Mouse (Mus musculus): ENCODE data around the gene Cdk2ap1.
"Not testable (repeated sequence)": the region's sequence is repeated elsewhere in the genome, so short reads cannot be mapped to it uniquely, and the experiment has no call there.

The Cdk2ap1 gene

DNA sequence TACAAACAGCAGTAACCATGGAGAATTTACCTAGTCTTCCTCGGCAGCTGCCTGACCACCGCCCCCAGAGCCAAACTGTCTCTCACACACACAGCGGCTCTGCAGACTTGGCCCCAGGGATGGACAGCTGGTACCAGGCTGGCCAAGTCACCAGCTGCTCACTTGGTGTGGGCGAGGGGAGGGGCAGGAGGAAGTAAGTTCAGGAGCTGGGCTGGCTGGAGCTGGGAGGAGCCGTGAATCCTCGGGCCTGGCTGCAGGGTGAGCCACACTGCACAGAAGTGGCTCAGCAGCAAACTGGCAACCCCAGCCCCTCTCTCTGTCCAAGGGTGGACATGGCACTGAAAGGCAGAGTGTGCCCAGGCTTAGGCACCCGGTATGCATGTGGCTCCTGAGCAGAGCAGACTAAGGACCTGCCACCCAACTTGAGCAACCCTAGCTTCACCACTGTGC, 11.7 kb downstream of the Cdk2ap1 start:
- peak; percentile 98 for DNase-seq

DNA sequence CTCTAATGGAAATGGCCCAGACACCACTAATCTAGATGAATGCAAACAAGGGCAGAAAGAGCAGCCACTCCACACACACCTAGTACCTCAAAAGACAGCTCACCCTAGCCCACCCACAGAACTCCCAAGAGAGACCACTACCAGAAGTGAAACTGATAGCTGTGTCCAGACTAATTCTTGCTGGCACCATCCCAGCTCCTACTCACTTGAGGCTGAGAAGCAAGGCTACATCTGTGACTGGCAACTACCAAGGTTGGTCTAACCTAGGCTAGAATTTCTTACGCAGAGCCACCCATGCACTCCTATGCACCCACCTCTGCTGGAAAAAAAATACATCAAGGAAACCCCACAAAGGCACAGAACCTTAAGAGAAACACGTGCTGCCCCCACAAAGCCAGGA, 12.5 kb downstream of the Cdk2ap1 start:
- DNase-seq: no peak

DNA sequence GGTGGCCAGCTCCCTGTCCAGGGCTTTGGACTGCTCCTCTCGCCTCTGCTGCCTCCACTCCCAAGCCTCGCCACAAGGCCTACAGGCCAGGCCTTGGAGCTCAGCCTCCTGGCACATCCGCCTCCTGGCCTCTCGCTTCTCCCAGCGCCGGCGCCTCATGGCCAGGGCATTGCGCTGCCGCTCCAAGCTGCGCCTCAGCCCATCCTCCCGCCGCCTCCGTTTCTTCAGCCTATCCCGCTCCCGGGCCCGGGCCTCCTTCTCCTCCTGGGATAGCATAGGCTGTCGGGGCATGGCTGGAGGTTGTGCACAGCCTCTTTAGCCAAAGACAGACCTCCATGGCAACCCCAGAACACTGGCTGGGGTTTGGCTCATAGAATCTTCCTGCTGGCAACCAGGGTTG, 13.7 kb downstream of the Cdk2ap1 start:
- DNase-seq: peak; percentile 94

DNA sequence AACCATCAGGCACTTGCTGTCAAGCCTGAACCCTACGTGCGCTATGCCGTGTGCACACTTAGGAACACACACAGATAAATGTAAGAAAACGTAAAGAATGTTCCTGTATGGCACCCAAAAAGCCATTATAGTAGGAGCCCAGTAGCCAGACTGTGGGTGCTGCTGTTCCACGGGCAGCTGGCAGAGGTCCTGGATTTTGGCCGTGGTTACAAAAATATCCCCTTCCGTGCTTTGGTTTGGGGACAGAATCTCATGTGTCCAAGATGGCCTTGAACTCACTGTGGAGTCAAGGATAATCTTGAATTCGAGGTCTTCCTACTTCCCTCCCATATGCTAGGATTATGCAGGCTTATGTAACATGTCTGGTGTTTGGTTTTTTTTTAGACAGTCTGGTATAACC, 20.0 kb downstream of the Cdk2ap1 start:
- no peak for DNase-seq

DNA sequence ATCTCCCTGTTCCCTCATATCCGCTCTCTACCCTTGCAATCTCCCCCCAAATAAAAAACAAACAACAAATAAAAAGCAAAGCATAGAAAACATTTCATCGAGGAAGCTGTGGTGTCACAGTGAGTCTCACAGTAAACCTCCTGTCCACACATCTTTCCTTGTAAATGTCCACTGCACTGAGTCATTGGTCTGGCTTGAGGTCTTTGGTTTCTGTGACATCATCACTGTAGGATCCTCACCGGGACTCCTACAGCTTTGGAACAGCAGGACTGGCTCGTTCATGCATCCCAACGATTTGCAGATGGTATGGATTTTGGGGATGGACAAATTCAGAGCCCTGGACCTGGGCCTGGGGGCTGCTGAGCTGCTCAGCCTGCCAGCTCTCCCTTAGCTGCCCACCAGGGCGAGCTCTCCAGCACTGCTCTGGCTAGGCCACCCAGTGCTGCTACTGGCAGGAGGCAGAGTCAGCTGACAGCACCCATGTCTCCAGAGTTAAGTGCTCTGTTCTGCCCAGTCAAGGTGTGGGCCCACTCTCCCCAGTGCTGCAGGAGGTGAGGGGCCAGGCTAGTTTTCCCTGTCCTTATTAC, 21.0 kb downstream of the Cdk2ap1 start:
- DNase-seq: peak; percentile 90

DNA sequence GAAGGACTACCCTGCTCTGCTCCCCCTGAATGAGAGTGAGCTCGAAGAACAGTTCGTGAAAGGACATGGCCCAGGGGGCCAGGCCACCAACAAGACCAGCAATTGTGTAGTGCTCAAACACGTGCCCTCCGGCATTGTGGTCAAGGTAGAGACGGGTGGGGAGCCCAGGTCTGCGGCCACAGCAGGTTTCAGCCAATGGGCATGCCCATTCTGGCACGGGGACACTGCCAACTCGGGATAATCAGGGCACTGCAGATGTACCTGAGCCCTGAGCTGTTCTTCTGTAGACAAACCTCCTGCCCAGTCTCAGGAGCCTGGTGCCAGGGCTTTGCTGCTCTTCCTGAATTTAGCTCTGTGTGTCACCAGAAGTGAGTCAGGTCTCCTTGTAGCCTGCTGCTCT, 24.1 kb downstream of the Cdk2ap1 start:
- peak; percentile 88 for DNase-seq

DNA sequence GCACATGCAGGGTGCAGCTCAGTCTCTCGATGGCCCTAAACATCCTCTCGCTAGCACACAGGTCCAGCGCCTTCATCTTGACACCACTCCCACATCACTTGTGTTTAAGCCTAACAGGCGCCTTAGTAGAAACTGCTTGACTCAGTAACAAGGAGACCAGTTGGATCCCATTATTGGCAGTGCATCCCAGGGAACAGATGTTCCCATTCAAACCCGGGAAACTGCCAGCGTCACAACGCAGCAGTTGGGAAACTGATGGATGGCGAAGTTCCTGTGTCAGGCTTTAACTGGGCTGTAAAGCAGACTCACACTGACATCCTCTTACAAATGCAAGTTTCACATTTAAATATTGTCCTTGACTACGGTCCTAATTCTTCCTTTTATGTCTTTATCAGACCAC, 25.0 kb downstream of the Cdk2ap1 start:
- peak; percentile 88 for DNase-seq

DNA sequence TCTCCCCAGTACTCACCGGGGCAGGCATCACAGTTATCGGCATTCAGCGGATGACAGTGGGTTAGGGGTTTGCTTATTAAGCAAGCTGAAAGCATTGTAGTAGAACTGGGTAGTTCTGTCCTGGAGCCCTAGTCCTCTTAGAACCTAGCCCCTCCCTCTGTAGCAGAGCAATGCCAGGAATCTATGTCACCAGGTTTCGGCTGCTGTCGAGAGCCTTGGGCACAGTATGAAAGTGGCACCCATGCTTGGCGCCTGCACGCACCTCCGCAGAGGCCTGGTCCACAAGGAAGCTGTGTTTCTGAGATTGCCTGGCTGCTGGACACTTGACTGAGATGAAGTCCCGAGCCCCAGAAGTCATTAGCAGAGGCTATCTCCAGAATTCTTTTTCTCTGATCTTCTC, 25.8 kb downstream of the Cdk2ap1 start:
- DNase-seq: no peak

DNA sequence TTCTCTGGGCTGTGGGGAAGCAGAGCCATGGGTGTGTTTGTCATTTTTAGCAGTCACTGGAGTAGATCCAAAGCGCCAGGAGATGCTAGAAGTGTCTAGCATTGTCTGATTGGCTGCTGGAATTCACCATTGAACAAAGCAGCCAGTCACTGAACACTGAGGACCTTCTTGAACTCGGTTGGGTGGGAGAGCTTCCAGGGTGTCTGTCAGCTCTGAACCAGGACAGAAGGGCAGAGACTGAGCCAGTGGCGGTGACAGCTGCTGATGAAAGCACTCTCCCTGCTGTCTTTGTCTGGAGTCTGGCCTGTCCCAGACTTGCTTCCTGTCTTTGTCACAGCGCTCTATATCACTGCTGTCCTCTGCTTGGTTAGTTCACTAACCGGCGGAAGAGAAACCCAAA, 28.5 kb downstream of the Cdk2ap1 start:
- peak; percentile 98 for DNase-seq

DNA sequence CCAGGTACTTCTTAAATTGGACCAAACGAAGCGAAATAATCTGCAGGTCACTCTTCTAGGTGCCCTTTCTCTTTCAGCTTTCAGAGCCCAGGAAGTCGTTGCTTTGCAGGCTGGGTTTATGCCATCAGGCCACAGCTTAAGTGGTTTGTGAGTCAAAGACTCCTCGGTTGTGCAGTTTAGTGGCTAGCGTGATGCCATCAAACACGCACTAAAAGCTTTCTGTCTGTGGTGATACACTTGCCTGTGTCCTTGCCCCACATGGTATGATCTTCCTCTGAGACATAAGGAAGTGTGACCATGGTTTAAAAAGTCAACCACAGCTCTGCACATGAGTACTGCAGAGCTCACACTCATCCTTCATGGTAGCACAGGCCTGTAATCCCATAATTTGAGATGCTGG, 32.8 kb downstream of the Cdk2ap1 start:
- DNase-seq: no peak

DNA sequence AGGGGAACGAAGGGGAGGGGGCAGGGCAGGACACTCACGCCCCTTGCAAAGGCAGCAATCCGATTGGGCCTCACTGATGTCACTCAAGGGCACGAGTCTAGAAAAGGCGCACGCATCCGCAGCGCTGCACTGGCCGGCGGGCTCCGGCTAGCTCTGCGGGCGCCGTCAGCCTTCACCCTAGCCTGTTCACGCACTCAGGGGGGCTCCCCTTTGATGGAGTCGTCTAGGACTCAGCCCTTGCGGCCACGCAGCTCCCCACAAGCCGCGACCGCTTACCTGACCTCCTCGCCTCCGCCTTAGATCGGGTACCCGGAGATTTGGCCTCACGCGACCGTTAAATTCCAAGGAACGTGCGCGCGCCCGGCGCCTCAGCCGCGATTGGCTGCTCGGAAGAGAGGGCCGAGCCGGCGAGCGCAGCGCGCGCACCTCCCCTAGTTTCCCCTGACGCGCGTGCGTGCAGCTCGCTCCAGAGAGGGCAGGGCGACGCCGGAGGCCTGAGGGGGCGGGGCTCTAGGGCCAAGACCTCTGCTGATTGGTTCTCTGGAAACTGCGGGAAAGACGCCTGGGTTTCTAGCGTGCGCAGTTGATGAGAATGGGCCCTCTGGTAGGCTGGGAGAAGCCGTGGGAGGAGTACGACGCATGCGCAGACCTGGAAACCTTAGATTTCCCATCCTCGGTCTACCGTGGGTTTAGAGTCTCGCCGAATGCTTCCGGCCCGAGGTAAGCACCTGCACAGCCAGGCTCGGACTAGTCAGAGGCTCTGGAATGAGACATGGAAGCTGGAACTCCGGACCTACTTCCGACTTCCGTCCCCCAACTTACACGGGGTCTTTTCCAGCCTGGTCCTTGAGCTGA, 35.1 kb downstream of the Cdk2ap1 start, which contains the start of the genes Mphosph9 and 2810006K23Rik:
Gene Mphosph9, minus strand, starts transcription at position 463 of the 855 bp plus-strand sequence.
Gene 2810006K23Rik, plus strand, starts transcription at position 580 of the 855 bp plus-strand sequence.
- DNase-seq: peak; percentile 100

DNA sequence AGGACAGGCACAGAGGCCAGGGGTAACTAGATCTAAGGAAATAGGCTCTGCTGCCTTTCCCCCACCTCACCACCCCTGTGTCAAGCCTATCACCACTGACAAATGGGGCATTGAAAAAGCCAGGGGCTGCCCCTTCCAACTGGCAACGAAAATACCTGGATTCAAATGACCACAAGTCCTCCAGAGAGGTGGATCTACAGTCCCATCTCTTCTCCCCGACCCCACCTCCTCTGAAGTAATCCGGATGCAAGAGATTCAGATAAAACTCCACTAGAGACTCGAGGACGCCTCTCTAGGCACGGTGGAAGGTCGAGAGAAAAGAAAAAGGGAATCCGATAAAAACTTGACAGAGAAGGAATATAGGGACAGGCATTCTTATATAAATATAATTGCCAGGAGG, 36.1 kb downstream of the Cdk2ap1 start:
- DNase-seq: peak; percentile 92

DNA sequence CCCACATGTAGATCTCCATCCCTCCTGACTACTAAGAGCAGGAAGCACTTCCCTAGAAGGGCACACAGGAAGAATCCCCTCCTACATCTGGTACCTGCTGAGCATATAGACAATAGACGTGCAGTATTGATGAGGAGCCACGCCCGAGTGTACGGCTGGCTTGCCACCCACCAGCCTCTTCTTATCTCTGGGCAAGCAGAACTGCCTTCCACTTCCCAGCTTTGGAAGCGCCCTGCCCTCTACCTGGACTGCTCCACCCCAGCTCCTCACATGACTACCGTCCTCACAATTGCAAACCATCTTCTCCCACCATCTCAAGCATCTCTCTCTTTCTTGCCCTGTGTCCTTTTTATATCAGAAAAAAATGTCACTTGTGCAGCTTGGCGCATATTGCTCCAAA, 45.2 kb downstream of the Cdk2ap1 start:
- DNase-seq: no peak

DNA sequence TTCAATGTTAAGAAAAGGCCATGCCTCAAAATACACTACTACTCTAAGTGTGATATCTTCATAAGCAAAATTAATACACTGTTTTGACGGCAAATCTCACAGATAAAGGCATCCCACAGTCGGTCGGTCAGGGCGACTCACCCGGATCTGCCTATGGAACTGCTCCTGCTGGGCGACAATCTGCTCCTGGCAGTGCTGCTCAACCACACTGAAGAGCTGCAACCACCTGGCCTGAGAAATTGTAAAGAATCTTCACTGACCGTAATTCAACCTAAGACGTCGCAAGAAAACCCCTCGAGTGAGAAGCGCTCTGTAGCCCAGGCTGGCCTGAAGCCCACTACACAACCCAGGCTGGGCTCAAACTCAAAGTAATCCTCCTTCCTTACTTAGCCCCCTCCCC, 46.9 kb downstream of the Cdk2ap1 start:
- no peak for DNase-seq

DNA sequence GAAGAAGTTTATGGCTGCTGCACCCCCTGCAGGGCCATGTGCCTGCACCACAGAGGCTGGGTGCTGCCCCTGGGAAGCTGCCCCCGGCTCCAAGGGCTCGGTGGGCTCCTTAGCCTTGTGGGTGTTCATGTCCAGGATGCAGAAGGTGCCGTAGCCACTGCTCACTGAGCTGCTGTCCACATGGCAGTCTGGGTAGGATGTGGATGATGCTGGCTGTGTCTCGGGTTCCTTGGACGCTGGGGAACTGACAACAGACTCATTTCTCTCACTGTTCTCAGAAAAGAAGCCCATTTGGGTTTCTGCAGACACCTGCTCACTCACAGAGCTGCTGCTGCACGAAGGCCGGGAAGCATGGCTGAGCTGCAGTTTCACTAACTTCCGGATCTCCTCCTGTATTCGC, 47.4 kb downstream of the Cdk2ap1 start:
- no peak for DNase-seq

DNA sequence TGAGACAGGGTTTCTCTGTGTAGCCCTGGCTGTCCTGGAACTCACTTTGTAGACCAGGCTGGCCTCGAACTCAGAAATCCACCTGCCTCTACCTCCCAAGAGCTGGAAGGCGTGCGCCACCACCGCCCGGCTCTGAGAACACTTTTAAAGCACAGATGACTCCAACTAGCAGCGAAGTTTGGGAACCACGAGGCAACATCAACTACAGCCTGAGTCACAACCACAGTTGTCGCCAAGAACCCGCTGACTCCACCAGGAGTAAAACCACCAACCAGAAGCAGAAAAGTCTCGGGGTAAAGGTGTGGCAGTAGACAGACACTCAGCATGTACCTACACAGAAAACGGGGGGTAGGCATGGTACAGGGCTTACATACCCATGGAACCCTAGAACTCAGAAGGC, 52.8 kb downstream of the Cdk2ap1 start:
- no peak for DNase-seq

DNA sequence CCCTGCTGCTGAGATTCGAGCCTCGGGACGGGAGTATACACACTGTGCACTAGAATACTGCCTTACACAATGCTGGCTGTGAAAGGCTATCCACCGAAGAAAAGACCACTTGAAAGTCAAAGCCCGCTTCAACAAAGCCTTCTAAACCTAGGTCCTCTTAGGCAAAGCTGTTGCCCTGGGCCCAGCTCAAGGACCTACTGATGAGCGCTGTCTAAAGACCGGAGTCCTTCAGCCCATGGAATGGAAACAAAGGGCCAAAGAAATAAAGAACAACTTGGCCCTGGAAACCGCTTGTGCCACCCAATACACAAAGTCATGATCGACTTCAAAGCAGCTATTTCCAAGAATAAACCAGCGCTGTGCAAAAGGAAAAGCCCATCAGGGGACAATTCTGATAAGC, 53.7 kb downstream of the Cdk2ap1 start:
- no peak for DNase-seq

DNA sequence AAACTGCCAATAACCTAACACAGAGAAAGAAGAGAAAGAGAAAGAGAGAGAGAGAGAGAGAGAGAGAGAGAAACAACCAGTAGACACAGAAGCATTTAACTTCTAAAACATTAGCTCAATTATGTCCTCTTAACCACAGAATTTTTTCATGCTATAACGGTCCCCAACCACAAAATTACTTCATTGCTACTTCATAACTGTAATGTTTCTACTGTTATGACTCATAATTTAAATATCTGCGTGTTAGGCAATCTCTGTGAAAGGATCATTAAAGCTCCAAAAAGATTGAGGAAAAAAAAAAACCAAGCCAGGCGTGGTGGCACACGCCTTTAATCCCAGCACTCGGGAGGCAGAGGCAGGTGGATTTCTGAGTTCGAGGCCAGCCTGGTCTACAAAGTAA, 60.0 kb downstream of the Cdk2ap1 start:
- not testable (repeated sequence) for DNase-seq

DNA sequence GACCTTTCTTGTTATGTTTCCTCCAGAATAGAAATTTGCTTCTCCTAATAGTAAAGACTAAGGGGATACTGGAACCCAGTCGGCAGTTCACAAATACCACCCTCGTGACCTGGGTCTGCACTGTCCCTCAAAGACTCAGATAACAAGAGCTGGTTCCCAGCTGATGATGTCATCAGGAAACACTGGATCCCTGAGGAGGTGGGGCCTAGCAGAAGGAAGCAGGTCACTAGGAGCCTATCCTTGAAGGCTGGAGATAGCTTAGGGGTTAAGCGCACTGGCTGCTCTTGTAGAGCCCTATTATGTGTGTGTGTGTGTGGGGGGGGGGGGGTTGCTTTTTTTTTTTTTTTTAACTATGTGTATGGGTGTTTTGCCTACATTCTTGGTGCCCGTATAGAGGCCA, 62.8 kb downstream of the Cdk2ap1 start:
- DNase-seq: no peak

DNA sequence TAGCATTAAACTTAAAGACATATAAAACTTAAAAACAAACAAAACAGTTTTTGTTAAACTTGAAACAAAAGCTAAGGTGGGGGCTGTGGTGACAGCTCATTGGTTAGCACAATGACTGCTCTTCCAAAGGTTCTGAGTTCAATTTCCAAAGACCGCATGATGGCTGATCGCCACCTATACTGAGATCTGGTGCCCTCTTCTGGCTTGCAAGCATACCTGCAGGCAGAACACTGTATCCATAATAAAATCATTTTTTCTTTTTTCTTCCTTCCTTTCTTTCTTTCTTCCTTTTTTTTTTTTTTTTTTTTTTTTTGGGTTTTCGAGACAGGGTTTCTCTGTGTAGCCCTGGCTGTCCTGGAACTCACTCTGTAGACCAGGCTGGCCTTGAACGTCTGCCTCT, 63.6 kb downstream of the Cdk2ap1 start:
- DNase-seq: not testable (repeated sequence)

DNA sequence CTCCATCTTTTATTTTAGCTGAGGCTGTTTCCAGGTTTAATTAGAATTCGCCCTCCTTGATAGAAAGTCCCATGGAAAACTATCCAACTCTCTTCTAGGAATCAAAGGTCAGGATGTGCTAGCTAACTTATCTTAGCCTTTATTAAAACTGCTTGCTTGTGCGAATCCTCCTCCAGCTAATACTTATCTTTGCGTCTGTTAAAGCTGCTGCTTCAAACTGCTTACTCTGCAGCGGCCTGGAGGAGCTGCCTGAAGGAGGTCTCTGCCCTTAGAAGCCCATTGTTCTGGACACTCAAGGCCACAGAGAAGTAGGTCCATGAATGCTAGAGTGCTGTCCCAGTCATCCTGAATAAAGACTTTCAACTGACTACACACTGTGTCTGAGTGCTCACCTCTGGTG, 66.4 kb downstream of the Cdk2ap1 start:
- no peak for DNase-seq
